Mouse (Mus musculus): ENCODE measurements at regions not wholly inside any gene's neighbourhood (a gene's known extent, or its start where the extent isn't known, plus 50 kb on each side); places are given as distances from the start of the nearest gene placed in this dataset.

- no peaks in the 10 kb centered on the region for H3K4me1 ChIP-seq (ENCODE audit: insufficient read depth)
- ATAC-seq (no peak), DNase-seq (no peak)
- no peaks in the 10 kb centered on the region for H3K27me3 ChIP-seq (ENCODE audit: insufficient read depth, low read length)
- H3K4me3 ChIP-seq (ENCODE audit: low read depth, low read length) = no peak overlapping the region
- TF ChIP-seq EP300 (IDR thresholded peaks at IDR 0.05; ENCODE audit: low read depth) (no peak), CTCF (IDR thresholded peaks at IDR 0.05; ENCODE audit: low read depth) (no peak)
- no peaks in the 10 kb centered on the region for H3K36me3 ChIP-seq (replicated peaks; ENCODE audit: insufficient read depth, low read length)
- no peak overlapping the region for H3K4me2 ChIP-seq (ENCODE audit: low read depth, low read length)
- H3K9me3 ChIP-seq (ENCODE audit: low read length) = no peaks in the 10 kb centered on the region
- WGBS (ENCODE audit: insufficient replicate concordance) = 67% methylated on average over 6 of the region's 6 CpGs
- no peak overlapping the region for H3K9ac ChIP-seq (replicated peaks)
- H3K27ac ChIP-seq (ENCODE audit: low read depth) = no peak overlapping the region
Measured at GRCm38 (mm10) chr7:69950221-69950670, 416.3 kb downstream of the Nr2f2 start.

GRCm38 (mm10) chr7:69949647-69950121 is 416.9 kb downstream of the Nr2f2 start:
- no peaks in the 10 kb centered on the region for H3K9me3 ChIP-seq (ENCODE audit: low read length)
- no peak for TF ChIP-seq CTCF (IDR thresholded peaks at IDR 0.05; ENCODE audit: low read depth)
- TF ChIP-seq EP300 (IDR thresholded peaks at IDR 0.05; ENCODE audit: low read depth) = no peak
- WGBS (ENCODE audit: insufficient replicate concordance) = 74% methylated on average over 10 of the region's 10 CpGs
- no peak for ATAC-seq
- H3K36me3 ChIP-seq (replicated peaks; ENCODE audit: insufficient read depth, low read length) = no peaks in the 10 kb centered on the region
- H3K9ac ChIP-seq (replicated peaks) = no peak overlapping the region
- no peak overlapping the region for H3K4me2 ChIP-seq (ENCODE audit: low read depth, low read length)
- DNase-seq = no peak
- no peak overlapping the region for H3K4me3 ChIP-seq (ENCODE audit: low read depth, low read length)
- H3K27me3 ChIP-seq (ENCODE audit: insufficient read depth, low read length) = no peaks in the 10 kb centered on the region
- no peak overlapping the region for H3K27ac ChIP-seq (ENCODE audit: low read depth)
- H3K4me1 ChIP-seq (ENCODE audit: insufficient read depth) = no peaks in the 10 kb centered on the region

- no peaks in the 10 kb centered on the region for H3K36me3 ChIP-seq (replicated peaks; ENCODE audit: insufficient read depth, low read length)
- WGBS (ENCODE audit: insufficient replicate concordance) = 38% methylated on average over 3 of the region's 3 CpGs
- DNase-seq (no peak), ATAC-seq (no peak)
- H3K27ac ChIP-seq (ENCODE audit: low read depth) = no peak overlapping the region
- no peak for TF ChIP-seq EP300 (IDR thresholded peaks at IDR 0.05; ENCODE audit: low read depth)
- TF ChIP-seq CTCF (IDR thresholded peaks at IDR 0.05; ENCODE audit: low read depth) = no peak
- H3K4me3 ChIP-seq (ENCODE audit: low read depth, low read length) = no peak overlapping the region
- peak overlapping the region; percentile 27; the same call in 1 of the 2 replicates for H3K4me2 ChIP-seq (ENCODE audit: low read depth, low read length)
- H3K4me1 ChIP-seq (ENCODE audit: insufficient read depth) = no peaks in the 10 kb centered on the region
- H3K27me3 ChIP-seq (ENCODE audit: insufficient read depth, low read length) = no peaks in the 10 kb centered on the region
- H3K9ac ChIP-seq (replicated peaks) = no peak overlapping the region
- no peaks in the 10 kb centered on the region for H3K9me3 ChIP-seq (ENCODE audit: low read length)
Measured at GRCm38 (mm10) chr7:69946396-69946795, 420.1 kb downstream of the Nr2f2 start.

GRCm38 (mm10) chr7:69941881-69942280 is 424.7 kb downstream of the Nr2f2 start:
- Histone ChIP-seq H3K4me1 (ENCODE audit: insufficient read depth) (no peaks in the 10 kb centered on the region), H3K4me3 (ENCODE audit: low read depth, low read length) (no peak overlapping the region), H3K27ac (ENCODE audit: low read depth) (no peak overlapping the region), H3K36me3 (replicated peaks; ENCODE audit: insufficient read depth, low read length) (no peaks in the 10 kb centered on the region), H3K27me3 (ENCODE audit: insufficient read depth, low read length) (no peaks in the 10 kb centered on the region), H3K4me2 (ENCODE audit: low read depth, low read length) (no peak overlapping the region), H3K9me3 (ENCODE audit: low read length) (no peaks in the 10 kb centered on the region), H3K9ac (replicated peaks) (no peak overlapping the region)
- DNase-seq = no peak
- TF ChIP-seq EP300 (IDR thresholded peaks at IDR 0.05; ENCODE audit: low read depth) (no peak), CTCF (IDR thresholded peaks at IDR 0.05; ENCODE audit: low read depth) (no peak)
- 88% methylated on average over 6 of the region's 6 CpGs for WGBS (ENCODE audit: insufficient replicate concordance)
- no peak for ATAC-seq

GRCm38 (mm10) chr7:69925261-69925660 is 441.3 kb downstream of the Nr2f2 start:
- 79% methylated on average over 5 of the region's 5 CpGs for WGBS (ENCODE audit: insufficient replicate concordance)
- TF ChIP-seq CTCF (IDR thresholded peaks at IDR 0.05; ENCODE audit: low read depth) (no peak), EP300 (IDR thresholded peaks at IDR 0.05; ENCODE audit: low read depth) (no peak)

GRCm38 (mm10) chr7:69924551-69924950 is 442.0 kb downstream of the Nr2f2 start:
- TF ChIP-seq EP300 (IDR thresholded peaks at IDR 0.05; ENCODE audit: low read depth) = no peak
- no peak overlapping the region for H3K9ac ChIP-seq (replicated peaks)
- no peak overlapping the region for H3K4me2 ChIP-seq (ENCODE audit: low read depth, low read length)
- ATAC-seq = no peak
- DNase-seq = no peak
- H3K36me3 ChIP-seq (replicated peaks; ENCODE audit: insufficient read depth, low read length) = no peaks in the 10 kb centered on the region
- no peak overlapping the region for H3K27ac ChIP-seq (ENCODE audit: low read depth)
- no peaks in the 10 kb centered on the region for H3K27me3 ChIP-seq (ENCODE audit: insufficient read depth, low read length)
- no peaks in the 10 kb centered on the region for H3K4me1 ChIP-seq (ENCODE audit: insufficient read depth)
- H3K4me3 ChIP-seq (ENCODE audit: low read depth, low read length) = no peak overlapping the region
- H3K9me3 ChIP-seq (ENCODE audit: low read length) = no peaks in the 10 kb centered on the region

More at GRCm38 (mm10) chr7:69925261-69925660, 441.3 kb downstream of the Nr2f2 start:
- Histone ChIP-seq H3K4me2 (ENCODE audit: low read depth, low read length) (no peak overlapping the region), H3K27me3 (ENCODE audit: insufficient read depth, low read length) (no peaks in the 10 kb centered on the region), H3K4me1 (ENCODE audit: insufficient read depth) (no peaks in the 10 kb centered on the region), H3K27ac (ENCODE audit: low read depth) (no peak overlapping the region), H3K4me3 (ENCODE audit: low read depth, low read length) (no peak overlapping the region), H3K9ac (replicated peaks) (no peak overlapping the region), H3K9me3 (ENCODE audit: low read length) (no peaks in the 10 kb centered on the region), H3K36me3 (replicated peaks; ENCODE audit: insufficient read depth, low read length) (no peaks in the 10 kb centered on the region)
- ATAC-seq (no peak), DNase-seq (no peak)

- no peak for DNase-seq
- no peak for TF ChIP-seq CTCF (IDR thresholded peaks at IDR 0.05; ENCODE audit: low read depth)
- TF ChIP-seq EP300 (IDR thresholded peaks at IDR 0.05; ENCODE audit: low read depth) = peak; percentile 51
- Histone ChIP-seq H3K36me3 (replicated peaks; ENCODE audit: insufficient read depth, low read length) (no peaks in the 10 kb centered on the region), H3K27ac (ENCODE audit: low read depth) (no peak overlapping the region), H3K9me3 (ENCODE audit: low read length) (no peaks in the 10 kb centered on the region), H3K4me1 (ENCODE audit: insufficient read depth) (peaks cover 8% of the 10 kb centered on the region), H3K4me3 (ENCODE audit: low read depth, low read length) (no peak overlapping the region), H3K4me2 (ENCODE audit: low read depth, low read length) (no peak overlapping the region), H3K27me3 (ENCODE audit: insufficient read depth, low read length) (no peaks in the 10 kb centered on the region), H3K9ac (replicated peaks) (no peak overlapping the region)
- WGBS (ENCODE audit: insufficient replicate concordance) = 23% methylated on average over 4 of the region's 4 CpGs
- peak; percentile 49 for ATAC-seq
Measured at GRCm38 (mm10) chr7:69911760-69912159, 454.8 kb downstream of the Nr2f2 start.
